Mouse (Mus musculus) heart, adult 2 months (tissue): Measurements from ENCODE around the gene Nr2c2.

Experiments
- CTCF ChIP-seq: fragments of 200-600 bp; IDR thresholded peaks from 2 replicates; pipeline ENCODE4 v1.8.1; 2022; ENCODE audit warnings: antibody characterized with exemption, mild to moderate bottlenecking, moderate library complexity
- EP300 ChIP-seq: fragments of 200-500 bp; IDR thresholded peaks from 2 replicates; pipeline ENCODE4 v1.6.1; 2011; ENCODE audit warnings: low read depth, low read length, control low read depth; ENCODE audit not compliant: insufficient read depth
- POLR2A ChIP-seq: fragments of 200-500 bp; IDR thresholded peaks from 2 replicates; pipeline ENCODE4 v1.6.1; 2011; ENCODE audit warnings: mild to moderate bottlenecking, low read depth, low read length, control low read depth; ENCODE audit not compliant: insufficient read depth

- TF ChIP-seq CTCF (no peak), POLR2A (no peak), EP300 (no peak)
These were observed 130.8 kb downstream of the Nr2c2 start for GRCm38 (mm10) chr6:92222021-92222420.
